Mouse (Mus musculus) hindbrain, embryonic 10.5 days (tissue): ENCODE data around the gene Mcm6. TPM values are rescaled to one million over a fixed set of nuclear protein-coding genes. Genes with fewer than 3 reads are reported as not detected.
A peak's percentile ranks its signal among the peaks of the same experiment; 100 is the strongest.

ENCODE experiments used
- DNase-seq: peaks from one replicate; pipeline ENCODE4 v3.0.0-alpha.2; 2017; ENCODE audit warnings: low spot score
- H3K27ac ChIP-seq: fragments of 300-500 bp; sonication (generic); 2 replicates; pipeline ENCODE4 v1.5.1; 2016; ENCODE audit warnings: mild to moderate bottlenecking, moderate library complexity
- H3K27me3 ChIP-seq: fragments of 300-500 bp; sonication (generic); 2 replicates; pipeline ENCODE4 v1.6.1; 2016; ENCODE audit warnings: mild to moderate bottlenecking; ENCODE audit not compliant: poor library complexity, insufficient read depth, severe bottlenecking
- H3K36me3 ChIP-seq: fragments of 300-500 bp; sonication (generic); 2 replicates; pipeline ENCODE4 v1.6.1; 2016; ENCODE audit warnings: mild to moderate bottlenecking, moderate library complexity
- H3K4me1 ChIP-seq: fragments of 300-500 bp; sonication (generic); replicated peaks from 2 replicates; pipeline ENCODE4 v1.6.1; 2016; ENCODE audit warnings: mild to moderate bottlenecking
- H3K4me3 ChIP-seq: fragments of 300-500 bp; sonication (generic); 2 replicates; pipeline ENCODE4 v1.5.1; 2016; ENCODE audit warnings: mild to moderate bottlenecking, moderate library complexity
- H3K9me3 ChIP-seq: fragments of 300-500 bp; sonication (generic); 2 replicates; pipeline ENCODE4 v1.6.1; 2016; ENCODE audit warnings: mild to moderate bottlenecking, moderate library complexity
- WGBS: fragments of 180-500 bp; shearing (Covaris S2); methylation state at CpG from one replicate; pipeline ENCODE4 v1.1.7; 2016; 5-methylcytosine and 5-hydroxymethylcytosine counted together
- polyA plus RNA-seq: library from polyadenylated mRNA; unstranded; fragments of >200 nt; fragmentation: Nextera tagmentation; extraction: Ambion mirVana; gene quantifications from 2 replicates; pipeline ENCODE4 v1.2.1, GENCODE M21; 2016

The Mcm6 gene
- 267 and 350 TPM in 2 replicates for polyA plus RNA-seq

- Histone ChIP-seq H3K9me3 (no peaks in the 10 kb centered on the region), H3K36me3 (peaks cover 56% of the 10 kb centered on the region), H3K4me1 (peaks cover 23% of the 10 kb centered on the region), H3K4me3 (peak within 1 kb of the TSS; percentile 72), H3K27ac (peak within 1 kb of the TSS; percentile 94), H3K27me3 (no peaks in the 10 kb centered on the region)
- peak; percentile 96 for DNase-seq
- 3% methylated on average over 38 of the region's 38 CpGs for WGBS
Measured at GRCm38 (mm10) chr1:128359554-128360376, at the start of gene Mcm6. TSS of gene Mcm6 (minus strand) at chr1:128359664.

- Histone ChIP-seq H3K9me3 (peaks cover 4% of the 10 kb centered on the region; the same call in 1 of the 2 replicates), H3K27me3 (no peaks in the 10 kb centered on the region), H3K27ac (peak overlapping the region; percentile 72), H3K4me1 (peaks cover 38% of the 10 kb centered on the region), H3K4me3 (no peak overlapping the region), H3K36me3 (peaks cover 50% of the 10 kb centered on the region)
- WGBS: 33% methylated on average over 1 of the region's 1 CpGs
- no peak for DNase-seq
Measured at GRCm38 (mm10) chr1:128406846-128407245, 47.4 kb upstream of the Mcm6 start.

GRCm38 (mm10) chr1:128405675-128406074 is 46.2 kb upstream of the Mcm6 start:
- 61% methylated on average over 1 of the region's 1 CpGs for WGBS
- DNase-seq: no peak
- peak overlapping the region; percentile 66 for H3K27ac ChIP-seq
- peaks cover 49% of the 10 kb centered on the region for H3K4me1 ChIP-seq
- H3K36me3 ChIP-seq: peaks cover 45% of the 10 kb centered on the region
- H3K4me3 ChIP-seq: no peak overlapping the region
- H3K27me3 ChIP-seq: no peaks in the 10 kb centered on the region
- H3K9me3 ChIP-seq: peaks cover 2% of the 10 kb centered on the region; the same call in 1 of the 2 replicates

- H3K4me3 ChIP-seq: no peak overlapping the region
- H3K27ac ChIP-seq: peak overlapping the region; percentile 66
- 35% methylated on average over 2 of the region's 2 CpGs for WGBS
- H3K27me3 ChIP-seq: no peaks in the 10 kb centered on the region
- H3K9me3 ChIP-seq: no peaks in the 10 kb centered on the region
- DNase-seq: no peak
- H3K36me3 ChIP-seq: peaks cover 39% of the 10 kb centered on the region
- H3K4me1 ChIP-seq: peaks cover 55% of the 10 kb centered on the region
Measured at GRCm38 (mm10) chr1:128405041-128405481, 45.6 kb upstream of the Mcm6 start.

GRCm38 (mm10) chr1:128400926-128401325 is 41.5 kb upstream of the Mcm6 start:
- Histone ChIP-seq H3K36me3 (peaks cover 54% of the 10 kb centered on the region), H3K27ac (peak overlapping the region; percentile 84), H3K27me3 (no peaks in the 10 kb centered on the region), H3K9me3 (0 out of 2 replicates have a peak, but pooled peaks cover 2% of the 10 kb centered on the region), H3K4me3 (no peak overlapping the region), H3K4me1 (peaks cover 51% of the 10 kb centered on the region)
- WGBS: 12% methylated on average over 2 of the region's 2 CpGs
- DNase-seq: no peak

- H3K27me3 ChIP-seq: no peaks in the 10 kb centered on the region
- H3K4me3 ChIP-seq: no peak overlapping the region
- no peak for DNase-seq
- peaks cover 61% of the 10 kb centered on the region for H3K36me3 ChIP-seq
- peaks cover 44% of the 10 kb centered on the region for H3K4me1 ChIP-seq
- peak overlapping the region; percentile 84 for H3K27ac ChIP-seq
- H3K9me3 ChIP-seq: 0 out of 2 replicates have a peak, but pooled peaks cover 2% of the 10 kb centered on the region
- 45% methylated on average over 5 of the region's 5 CpGs for WGBS
Measured at GRCm38 (mm10) chr1:128399941-128400915, 40.8 kb upstream of the Mcm6 start.

GRCm38 (mm10) chr1:128398738-128399445 is 39.4 kb upstream of the Mcm6 start:
- H3K36me3 ChIP-seq: peaks cover 72% of the 10 kb centered on the region
- 95% methylated on average over 5 of the region's 5 CpGs for WGBS

GRCm38 (mm10) chr1:128394657-128395056 is 35.2 kb upstream of the Mcm6 start:
- Histone ChIP-seq H3K27me3 (no peaks in the 10 kb centered on the region), H3K9me3 (0 out of 2 replicates have a peak, but pooled peaks cover 2% of the 10 kb centered on the region), H3K4me1 (peaks cover 12% of the 10 kb centered on the region), H3K27ac (no peak overlapping the region), H3K36me3 (peaks cover 79% of the 10 kb centered on the region), H3K4me3 (no peak overlapping the region)
- 87% methylated on average over 3 of the region's 3 CpGs for WGBS
- no peak for DNase-seq

More at GRCm38 (mm10) chr1:128398738-128399445, 39.4 kb upstream of the Mcm6 start:
- peak overlapping the region; percentile 69 for H3K27ac ChIP-seq
- no peak for DNase-seq
- no peak overlapping the region for H3K4me3 ChIP-seq
- no peaks in the 10 kb centered on the region for H3K27me3 ChIP-seq
- 0 out of 2 replicates have a peak, but pooled peaks cover 2% of the 10 kb centered on the region for H3K9me3 ChIP-seq
- H3K4me1 ChIP-seq: peaks cover 37% of the 10 kb centered on the region

- H3K4me3 ChIP-seq: no peak overlapping the region
Measured at GRCm38 (mm10) chr1:128392382-128392781, 32.9 kb upstream of the Mcm6 start.

GRCm38 (mm10) chr1:128386487-128386886 is 27.0 kb upstream of the Mcm6 start:
- no peak for DNase-seq
- Histone ChIP-seq H3K27me3 (no peaks in the 10 kb centered on the region), H3K9me3 (no peaks in the 10 kb centered on the region), H3K36me3 (peaks cover 87% of the 10 kb centered on the region), H3K27ac (no peak overlapping the region), H3K4me3 (no peak overlapping the region), H3K4me1 (no peaks in the 10 kb centered on the region)
- 93% methylated on average over 7 of the region's 7 CpGs for WGBS

More at GRCm38 (mm10) chr1:128392382-128392781, 32.9 kb upstream of the Mcm6 start:
- peaks cover 83% of the 10 kb centered on the region for H3K36me3 ChIP-seq
- H3K4me1 ChIP-seq: 0 out of 2 replicates have a peak, but pooled peaks cover 4% of the 10 kb centered on the region
- no peak overlapping the region for H3K27ac ChIP-seq
- 0 out of 2 replicates have a peak, but pooled peaks cover 2% of the 10 kb centered on the region for H3K9me3 ChIP-seq
- WGBS: 59% methylated on average over 2 of the region's 2 CpGs
- no peaks in the 10 kb centered on the region for H3K27me3 ChIP-seq
- no peak for DNase-seq

- H3K27me3 ChIP-seq: no peaks in the 10 kb centered on the region
- no peaks in the 10 kb centered on the region for H3K9me3 ChIP-seq
- 93% methylated on average over 4 of the region's 4 CpGs for WGBS
- no peak for DNase-seq
- no peaks in the 10 kb centered on the region for H3K4me1 ChIP-seq
- H3K27ac ChIP-seq: no peak overlapping the region
- H3K4me3 ChIP-seq: no peak overlapping the region
- H3K36me3 ChIP-seq: peaks cover 74% of the 10 kb centered on the region
Measured at GRCm38 (mm10) chr1:128376841-128377240, 17.4 kb upstream of the Mcm6 start.
